Mouse (Mus musculus) 3134 (cell line): ENCODE measurements around the gene Mex3a.
A peak's percentile ranks its signal among the peaks of the same experiment; 100 is the strongest.

Source experiments
- DNase-seq: peaks from one replicate; pipeline ENCODE4 v3.0.0-alpha.2; 2011; ENCODE audit warnings: low spot score; ENCODE audit not compliant: insufficient read length; ENCODE audit errors: extremely low read depth

The Mex3a gene

DNA sequence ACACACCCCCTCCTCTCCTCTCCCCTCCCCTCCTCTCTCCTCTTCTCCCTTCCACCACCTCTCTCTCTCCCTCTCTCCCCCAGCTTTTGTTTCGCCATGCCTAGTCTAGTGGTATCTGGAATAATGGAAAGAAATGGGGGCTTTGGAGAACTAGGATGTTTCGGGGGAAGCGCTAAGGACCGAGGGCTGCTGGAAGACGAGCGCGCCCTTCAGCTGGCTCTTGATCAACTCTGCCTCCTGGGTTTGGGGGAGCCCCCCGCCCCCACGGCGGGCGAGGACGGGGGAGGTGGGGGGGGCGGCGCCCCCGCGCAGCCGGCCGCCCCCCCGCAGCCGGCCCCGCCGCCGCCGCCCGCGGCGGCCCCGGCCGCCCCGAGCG lies at the start of gene Mex3a:
Mex3a (plus strand) TSS at position 97 of the 376 bp plus-strand sequence.
- no peak for DNase-seq

DNA sequence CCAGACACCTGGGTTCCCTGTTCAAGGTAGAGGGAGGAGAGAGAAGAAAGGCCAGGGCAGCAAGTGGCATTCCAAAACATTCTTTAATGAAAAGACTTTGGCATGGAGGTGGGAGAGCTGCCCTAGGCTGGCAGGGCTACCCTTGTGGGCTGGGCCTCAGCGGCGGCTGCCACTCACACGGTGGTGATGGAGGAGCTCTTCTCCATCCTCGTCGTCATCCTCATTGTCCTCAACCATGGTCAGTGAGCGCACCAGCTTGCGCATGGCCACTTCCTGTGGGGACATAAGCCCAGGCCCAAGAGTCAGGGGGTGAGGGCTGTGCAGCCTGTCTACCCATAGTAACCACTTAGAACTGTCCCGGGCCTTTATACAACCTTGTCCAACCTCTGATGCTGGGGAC lies 49.1 kb upstream of the Mex3a start:
- no peak for DNase-seq

DNA sequence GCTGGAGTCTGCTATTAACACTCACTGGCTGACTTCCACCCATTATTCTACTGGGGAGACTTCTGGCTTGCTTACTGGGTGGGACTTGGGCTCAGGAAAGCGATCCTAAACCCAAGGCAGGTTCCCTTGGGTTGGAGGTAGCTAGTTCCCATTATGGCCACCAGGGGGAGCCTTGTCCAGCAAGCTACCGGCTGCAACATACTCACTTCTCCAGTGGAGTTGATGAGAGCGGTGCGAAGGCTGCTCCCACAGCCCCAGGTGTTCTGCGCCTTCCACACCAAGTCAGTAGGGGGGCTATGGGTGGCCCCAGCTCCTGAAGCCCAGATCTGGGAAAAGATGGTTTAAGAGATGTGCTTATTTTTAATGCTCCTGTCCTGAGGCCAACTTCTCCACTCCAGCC lies 48.6 kb upstream of the Mex3a start:
- DNase-seq: peak; percentile 62

DNA sequence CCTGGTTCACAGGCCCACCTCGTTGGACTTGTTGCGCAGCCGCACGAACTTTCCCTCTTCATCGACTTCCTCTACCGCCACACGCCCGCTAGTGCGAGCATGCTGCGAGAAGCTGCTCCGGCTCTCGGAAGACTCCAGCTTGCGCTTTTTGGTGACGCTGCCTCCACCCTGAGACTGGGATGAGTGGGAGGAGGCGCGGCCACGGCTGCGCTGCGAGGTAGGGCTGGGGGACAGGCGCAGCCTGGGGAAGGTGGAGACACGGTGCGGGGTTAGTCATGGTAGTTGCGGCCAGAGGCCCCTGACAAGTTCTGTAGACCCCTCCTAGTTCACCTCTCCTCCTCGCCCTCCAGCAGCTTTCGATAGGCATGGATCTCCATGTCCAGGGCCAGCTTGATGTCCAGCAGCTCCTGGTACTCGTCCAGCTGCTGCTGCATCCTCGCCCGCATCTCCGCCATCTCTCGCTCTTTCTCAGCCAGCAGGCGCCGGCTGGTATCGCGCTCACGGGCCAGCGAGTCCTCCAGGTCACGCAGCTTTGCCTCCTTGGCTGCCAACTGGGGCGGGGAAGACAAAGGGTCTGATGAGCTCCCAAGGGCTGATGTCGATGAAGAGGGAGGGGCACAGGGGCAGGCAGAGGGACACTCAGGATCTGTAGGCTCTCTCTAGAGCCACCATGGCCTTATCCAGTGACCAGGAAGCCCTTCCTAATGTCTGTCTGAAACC lies 47.4 kb upstream of the Mex3a start:
- DNase-seq: peak; percentile 46

DNA sequence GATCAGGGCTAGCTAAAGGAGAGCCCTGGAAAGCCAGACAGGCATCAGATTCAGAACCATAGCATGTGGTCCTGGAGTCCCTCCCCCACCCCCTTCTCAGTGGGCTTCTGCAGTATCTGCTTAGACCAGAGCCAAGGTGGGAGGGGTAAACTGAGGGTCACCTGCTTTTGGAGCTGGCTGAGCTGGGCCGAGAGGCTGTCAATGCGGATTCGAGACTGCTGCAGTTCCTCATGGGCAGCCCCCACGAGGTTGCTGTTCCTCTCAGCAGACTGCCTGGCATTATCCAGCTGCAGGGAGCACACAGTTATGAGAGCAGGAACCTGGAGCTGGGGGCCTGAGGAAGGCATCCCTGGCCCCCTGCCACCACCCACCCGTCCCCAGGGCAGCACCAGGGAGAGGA lies 46.2 kb upstream of the Mex3a start:
- no peak for DNase-seq

DNA sequence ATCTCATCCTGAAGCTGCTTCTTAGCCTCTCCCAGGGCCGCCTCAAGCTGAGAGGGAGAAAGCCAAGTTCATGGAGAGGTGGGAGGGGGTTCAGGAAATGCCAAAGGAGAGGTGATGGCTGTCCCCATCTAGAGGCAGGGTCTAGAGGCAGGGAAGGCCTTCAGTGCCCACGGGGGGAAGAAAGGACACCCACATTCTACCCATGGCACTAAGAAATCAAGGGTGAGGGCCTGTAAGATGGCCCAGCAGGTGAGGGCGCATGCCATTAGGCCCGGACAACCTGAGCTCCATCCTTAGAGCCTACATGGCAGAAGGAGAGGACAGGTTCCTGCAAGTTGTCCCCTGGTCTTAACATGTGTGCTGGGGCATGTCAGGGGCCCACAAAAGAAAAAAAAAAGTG lies 45.3 kb upstream of the Mex3a start:
- no peak for DNase-seq

DNA sequence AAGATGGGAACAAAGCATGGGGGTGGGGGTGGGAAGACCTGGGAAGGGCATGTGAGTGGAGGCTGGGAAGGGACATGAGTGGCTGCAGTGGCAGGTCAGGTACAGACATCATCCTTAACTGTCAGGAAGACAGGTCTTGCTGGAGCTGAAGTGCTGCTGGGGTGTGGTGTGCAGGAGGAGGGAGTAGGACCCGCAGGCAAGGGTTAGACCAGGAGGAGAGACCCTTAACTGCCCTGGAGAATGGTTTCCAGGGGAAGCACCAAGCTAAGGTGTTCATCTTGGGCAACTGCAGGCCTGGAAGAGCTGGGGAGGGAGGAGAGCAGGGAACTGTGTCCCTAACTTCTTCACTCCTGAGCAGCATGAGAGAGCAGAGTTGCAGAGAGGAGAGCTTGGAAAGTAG lies 44.8 kb upstream of the Mex3a start:
- no peak for DNase-seq

DNA sequence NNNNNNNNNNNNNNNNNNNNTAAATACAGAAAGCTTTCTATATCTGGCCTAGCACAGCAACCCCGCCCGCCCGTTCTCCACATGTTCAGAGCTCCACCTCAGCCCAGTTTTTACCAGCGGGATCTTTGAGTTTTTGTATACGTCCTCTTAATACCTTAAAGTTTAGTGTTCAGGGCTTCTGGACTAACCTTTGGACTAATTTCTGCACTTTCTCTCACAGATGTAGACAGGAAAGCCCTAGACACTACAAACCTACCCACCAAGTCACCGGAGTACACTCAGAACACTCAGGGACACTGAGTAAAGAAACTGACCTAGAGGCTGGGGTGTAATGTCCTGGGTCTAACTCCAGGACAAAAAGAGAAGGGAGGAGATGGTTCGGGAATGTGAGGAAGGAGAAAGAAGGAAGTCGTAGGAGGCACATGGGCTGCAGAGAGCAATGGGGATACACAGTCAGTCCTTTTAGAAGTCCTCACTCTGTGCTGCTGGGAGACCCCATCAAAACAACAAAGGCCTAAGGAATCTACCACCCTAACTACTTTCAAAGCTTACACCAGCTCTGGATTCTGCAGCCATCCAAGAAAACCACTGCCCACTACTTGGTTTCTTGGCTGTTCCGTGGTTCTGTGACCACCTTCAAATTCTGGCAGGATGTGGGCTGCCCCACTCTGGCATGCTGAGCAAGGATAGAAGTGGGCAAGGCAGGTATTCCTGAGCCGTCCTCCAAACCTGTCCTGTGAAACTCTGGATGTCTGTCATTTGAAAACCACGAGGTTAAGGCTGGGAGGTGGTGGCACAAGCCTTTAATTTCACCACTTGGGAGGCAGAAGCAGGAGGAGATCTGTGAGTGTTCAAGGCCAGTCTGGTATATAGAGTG lies 38.3 kb upstream of the Mex3a start:
- DNase-seq: no peak

DNA sequence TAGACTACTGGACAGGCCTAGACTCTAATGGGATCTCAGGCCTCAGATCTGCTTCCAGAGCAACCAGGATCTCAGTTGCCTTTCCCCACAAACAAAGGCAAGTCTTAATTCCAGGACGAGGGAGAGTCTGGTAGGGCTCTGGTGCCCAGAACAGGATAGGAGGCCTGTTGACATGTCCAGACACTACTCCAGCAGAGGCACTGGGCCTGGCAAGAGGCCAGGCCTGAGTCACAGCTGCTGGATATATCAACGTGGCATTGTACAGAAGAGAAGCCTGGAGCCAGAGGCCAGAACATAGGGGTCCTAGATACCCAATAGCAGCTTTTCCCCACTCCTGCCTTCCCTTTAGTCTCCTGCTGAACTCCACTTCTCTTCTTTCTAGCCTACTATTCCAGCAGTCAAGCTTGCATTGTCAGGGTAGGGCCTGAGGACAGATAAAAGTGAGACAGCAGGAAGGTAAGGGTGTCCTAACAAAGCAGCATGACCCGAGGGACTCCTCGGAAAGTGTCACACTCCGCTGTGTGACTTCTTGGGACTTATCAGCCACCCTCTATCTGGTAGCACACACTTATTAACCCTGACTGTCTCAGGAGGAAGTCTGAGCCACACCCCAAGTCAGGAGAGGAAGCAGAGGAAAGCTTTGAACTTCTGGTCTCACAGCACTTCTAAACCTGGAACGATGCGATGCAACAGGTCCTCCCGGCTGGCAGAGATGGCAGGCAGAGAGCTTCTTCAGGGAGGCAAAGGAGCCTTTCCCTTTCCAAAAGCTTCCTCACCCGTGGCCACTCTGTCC lies 37.2 kb upstream of the Mex3a start:
- DNase-seq: peak; percentile 69

DNA sequence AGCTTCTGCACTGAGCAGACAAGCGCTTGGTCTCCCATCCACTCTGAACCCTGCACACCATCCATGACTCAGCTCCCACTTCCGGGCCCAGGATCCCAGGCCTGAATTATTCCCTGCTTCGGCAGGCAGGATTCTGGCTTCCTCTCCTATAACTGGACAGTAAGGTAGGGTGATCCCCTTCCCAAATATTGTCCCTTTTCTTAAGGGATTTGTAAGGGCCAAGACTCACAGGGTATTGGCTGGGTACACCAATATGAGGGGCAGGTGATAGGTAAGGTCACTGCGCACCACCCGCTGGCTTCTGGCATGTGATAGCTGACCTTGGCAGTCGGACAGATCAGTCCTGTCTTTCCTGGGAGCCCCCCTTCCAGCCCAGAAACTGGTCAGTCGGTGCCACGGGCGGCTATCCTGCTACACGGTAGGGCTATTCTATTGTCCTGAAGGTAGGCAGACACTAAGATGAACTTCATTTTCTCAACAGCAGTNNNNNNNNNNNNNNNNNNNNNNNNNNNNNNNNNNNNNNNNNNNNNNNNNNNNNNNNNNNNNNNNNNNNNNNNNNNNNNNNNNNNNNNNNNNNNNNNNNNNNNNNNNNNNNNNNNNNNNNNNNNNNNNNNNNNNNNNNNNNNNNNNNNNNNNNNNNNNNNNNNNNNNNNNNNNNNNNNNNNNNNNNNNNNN lies 36.3 kb upstream of the Mex3a start:
- peak; percentile 62 for DNase-seq

DNA sequence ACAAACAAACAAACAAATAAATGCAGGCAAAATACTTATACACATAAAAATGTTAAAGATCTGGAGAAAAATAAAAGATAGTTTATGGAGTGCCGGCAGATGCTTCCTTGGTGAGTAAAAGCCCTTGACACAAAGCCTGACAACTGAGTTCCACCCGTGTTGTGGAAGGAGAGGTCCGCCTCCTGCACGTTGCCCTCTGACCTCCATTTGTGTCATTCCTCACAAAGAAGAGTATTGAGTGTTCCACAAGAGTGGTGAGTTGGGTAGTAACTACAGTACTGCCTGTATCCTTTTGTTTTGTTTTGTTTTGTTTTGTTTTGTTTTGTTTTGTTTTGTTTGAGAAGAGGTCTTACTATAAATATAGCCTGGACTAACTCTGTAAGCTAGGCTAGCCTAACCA lies 32.6 kb upstream of the Mex3a start:
- DNase-seq: no peak

DNA sequence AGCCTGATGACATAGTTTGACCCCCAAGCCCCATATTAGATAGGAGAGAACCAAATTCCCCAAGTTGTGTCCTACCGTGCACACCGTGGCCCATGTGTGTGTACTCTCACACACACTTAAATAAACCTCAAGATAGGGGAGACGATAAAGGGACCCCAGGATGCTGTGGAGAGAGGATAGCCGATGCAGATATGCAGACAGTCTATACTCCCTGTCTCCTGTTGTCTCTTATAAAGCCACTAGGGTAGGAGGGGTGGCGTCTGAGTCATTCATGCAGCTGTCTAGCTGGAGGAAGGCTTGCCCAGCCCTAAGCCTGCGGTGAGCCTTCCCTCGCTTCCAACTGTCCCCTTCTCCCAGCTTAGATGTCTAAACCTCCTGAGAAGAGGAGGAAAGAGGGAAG lies 32.1 kb upstream of the Mex3a start:
- DNase-seq: peak; percentile 71

DNA sequence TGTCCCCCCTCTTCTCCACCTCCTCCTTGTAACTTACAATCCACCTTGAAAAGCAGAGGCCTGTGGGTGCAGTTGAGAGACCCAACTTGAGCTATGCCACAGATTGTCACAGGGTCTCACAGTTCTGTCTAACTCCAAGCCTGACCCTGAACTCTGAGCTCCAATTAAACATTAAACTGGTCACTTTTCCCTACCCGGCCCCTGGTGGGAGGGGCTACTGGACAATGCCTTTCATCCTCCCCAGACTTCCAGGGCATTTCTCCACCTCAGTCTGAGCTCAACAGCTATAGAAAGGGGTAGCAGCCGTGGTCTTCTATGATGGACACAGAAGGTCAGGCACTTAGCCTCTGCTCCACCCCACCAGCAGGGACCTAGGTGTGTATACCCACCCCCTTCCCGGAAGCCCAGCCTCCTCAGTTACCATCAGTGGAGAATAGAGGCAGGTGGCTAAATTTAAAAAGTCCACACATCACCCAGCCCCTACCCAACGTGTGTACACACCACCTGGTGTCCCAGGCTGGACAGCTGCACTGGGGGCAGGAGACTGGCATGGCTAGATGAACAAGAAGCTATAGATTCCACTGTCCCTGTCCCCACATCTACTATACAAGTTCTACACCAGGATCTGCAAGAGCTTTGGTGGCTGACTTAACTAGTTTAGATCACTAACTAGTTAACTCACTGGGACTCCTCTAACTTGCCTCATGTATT lies 31.4 kb upstream of the Mex3a start:
- no peak for DNase-seq

DNA sequence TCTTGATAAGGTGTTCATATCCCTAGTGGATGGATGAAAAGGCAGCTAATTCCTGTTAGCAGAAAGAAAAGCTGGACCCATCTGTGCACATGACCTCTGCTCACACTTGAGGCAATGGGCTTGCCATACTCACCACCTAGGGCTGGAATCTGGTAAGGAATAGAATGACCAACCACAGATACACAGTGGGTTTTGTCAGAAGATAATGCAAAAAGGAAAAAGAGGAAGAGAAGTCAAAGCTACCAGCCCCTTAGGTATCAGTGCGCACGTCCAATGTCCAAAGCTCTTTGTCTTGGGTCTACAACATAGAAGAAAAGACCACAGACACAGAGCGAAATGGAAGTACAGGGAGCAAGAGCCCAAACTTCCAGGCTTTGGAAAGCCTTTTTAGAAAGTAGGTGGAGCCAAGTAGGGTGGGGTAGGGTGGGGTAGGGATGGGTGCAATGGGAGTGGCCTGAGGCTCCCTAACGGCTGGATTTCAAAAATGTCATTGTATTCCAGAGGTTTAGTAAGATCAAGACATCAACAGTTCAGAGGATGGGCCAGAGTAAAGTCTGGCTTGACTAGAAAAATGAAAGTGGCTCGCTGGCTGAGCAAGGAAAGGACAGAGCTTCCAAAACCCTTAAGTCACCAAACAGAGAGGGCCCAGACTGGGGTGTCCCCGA lies 30.7 kb upstream of the Mex3a start:
- DNase-seq: peak; percentile 71

DNA sequence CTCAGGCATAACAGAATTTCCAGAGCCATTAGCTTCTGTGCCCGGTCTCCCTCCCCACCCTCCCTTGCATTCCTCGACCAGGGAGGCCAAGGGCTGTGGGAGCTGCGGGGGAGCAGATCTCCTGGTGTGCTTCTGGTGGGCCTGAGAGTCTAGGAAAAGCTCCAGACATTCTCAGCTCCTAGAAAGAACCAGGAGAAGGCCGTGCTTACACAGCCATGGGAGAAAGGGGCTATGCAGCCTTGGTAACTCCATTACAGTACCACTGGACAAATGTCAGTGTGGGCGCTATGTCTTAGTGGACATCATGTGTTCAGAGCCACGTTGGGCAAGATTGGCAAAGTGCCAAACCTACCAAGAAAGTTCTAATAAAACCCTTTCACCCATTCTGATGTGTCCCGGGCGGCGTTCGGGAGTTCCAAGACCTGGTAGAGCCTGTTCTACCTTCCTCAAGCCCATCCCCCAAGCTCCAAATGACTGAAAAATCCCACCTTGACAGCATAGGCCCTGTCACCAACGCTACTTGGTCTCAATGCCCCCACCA lies 30.1 kb upstream of the Mex3a start:
- DNase-seq: no peak

DNA sequence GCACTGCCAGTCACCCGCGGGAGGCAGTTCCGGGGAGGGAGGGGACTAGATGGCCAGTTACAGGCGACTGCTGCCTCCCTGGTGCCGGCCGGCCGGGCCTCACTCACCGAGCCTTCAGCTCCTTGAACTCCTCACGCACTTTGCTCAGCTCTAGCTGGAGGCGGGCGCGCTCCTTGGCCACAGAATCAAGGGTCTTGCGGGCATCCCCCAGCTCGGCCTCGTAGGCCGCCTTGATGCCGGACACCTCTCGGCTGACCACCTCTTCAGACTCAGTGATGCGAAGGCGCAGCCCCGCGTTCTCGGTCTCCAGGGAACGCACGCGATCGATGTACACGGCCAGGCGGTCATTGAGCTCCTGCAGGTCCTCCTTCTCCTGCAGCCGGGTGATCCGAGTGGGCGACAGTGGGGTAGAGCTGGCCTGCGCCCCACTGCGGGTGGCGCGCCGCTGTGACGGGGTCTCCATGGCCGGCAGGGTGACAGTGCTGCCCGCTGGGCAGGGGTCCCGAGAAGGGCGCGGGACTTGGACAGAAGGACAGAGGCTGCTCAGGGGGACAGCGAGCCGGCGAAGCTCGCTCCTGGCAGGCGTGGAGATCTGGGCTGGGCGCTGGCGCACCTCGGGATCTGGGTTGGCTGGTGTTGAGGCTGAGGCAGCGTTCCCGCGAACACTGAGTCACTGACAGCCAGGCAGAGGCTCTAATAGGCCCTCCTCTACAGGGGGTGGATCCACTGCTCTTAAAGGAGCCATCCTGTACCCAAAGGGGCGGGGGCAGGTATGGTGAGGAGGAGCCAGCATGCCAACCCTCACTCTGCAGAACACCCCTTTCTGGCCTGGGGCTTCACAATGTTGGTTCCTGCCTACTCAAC lies 29.3 kb upstream of the Mex3a start:
- DNase-seq: peak; percentile 94

DNA sequence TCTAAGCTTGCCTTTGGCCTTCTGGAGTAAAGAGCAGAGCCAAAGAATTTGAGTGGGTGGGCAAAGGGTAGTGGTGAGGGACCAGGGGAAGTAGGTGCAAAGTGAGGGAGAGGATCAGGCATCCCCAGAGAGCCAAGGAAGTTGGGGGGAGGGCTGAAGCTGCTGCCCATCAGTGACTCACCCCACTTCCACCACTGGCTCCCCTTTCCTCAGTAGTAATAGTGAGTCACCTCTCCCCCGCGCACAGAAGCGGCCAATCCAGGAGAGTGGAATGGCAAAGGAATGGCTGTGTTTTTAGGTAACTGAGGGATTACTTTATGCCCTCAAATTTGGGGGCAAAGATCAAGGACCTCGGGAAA lies 28.7 kb upstream of the Mex3a start:
- no peak for DNase-seq

DNA sequence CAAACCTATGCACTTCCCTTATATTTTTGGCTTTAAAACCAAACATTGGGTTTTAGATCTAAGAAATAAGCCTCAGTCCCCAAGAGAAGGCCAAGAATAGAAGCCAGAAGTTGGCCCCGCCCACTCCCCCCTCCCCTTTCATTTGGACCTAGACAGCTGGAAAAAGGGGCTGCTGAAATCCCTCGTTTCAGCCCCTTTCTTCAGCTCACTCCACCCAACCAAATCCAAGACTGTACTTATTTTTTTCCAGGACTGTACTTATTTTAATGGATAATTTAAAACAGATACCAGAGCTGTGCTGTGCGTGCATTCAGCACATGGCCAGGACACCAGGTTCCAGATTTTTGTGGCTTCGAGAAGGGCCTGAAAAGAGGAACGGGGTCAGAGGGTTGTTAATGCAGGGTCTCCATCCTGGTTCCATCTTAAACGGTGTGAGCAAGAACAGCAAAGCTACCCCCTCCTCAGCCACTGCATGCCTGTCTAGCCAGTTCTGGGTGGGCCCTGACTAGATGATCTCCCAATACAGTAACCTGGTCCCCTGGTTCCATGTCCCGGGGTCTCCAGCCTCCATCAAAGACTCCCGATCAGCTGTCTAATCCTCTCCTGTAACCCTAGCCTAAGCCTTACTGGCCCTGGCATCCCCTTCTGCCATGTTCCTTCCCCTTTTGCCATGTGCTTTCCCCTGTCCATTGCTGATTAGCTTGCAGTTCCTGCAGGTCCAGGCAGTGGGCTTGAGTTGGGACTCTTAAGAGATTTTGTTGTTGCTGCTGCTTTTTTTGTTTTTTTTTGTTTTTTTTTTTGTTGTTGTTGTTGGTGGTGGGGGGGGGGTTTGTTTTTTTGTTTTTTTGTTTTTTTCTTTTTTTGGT lies 28.1 kb upstream of the Mex3a start:
- DNase-seq: no peak
